Mouse (Mus musculus): ENCODE data around the gene Disc1. TPM values are rescaled to one million over a fixed set of nuclear protein-coding genes. Genes with fewer than 3 reads are reported as not detected.

Gene Disc1
- total and polyA plus RNA-seq, 3 experiments: 0.75 to 2.2 TPM; not detected in 1

- no peaks in the 10 kb centered on the region for H3K36me3 ChIP-seq (ENCODE audit: control insufficient read depth in 1 of 2, insufficient read depth in 2 of 2, low read length in 2 of 2)
- no peaks in the 10 kb centered on the region for H3K27me3 ChIP-seq (ENCODE audit: control insufficient read depth in 1 of 2, insufficient read depth in 2 of 2, low read length in 2 of 2)
- H3K9me3 ChIP-seq (replicated peaks; ENCODE audit: insufficient read depth, low read length): no peaks in the 10 kb centered on the region
- no peak overlapping the region for H3K27ac ChIP-seq (ENCODE audit: control insufficient read depth, low read depth, low read length)
- H3K4me3 ChIP-seq (ENCODE audit: control insufficient read depth in 1 of 2, insufficient read depth in 1 of 2, low read depth in 2 of 2, low read length in 2 of 2): no peak overlapping the region
- H3K9ac ChIP-seq (ENCODE audit: control insufficient read depth, low read depth, low read length, poor library complexity, severe bottlenecking): no peak overlapping the region
- no peak for DNase-seq (ENCODE audit: low read depth, low spot score)
- TF ChIP-seq NELFE (IDR thresholded peaks at IDR 0.05; ENCODE audit: low read depth, low read length): no peak
- TF ChIP-seq KAT2A (conservative IDR thresholded peaks at IDR 0.05; ENCODE audit: low read depth, low read length): no peak
- TF ChIP-seq RCOR1 (IDR thresholded peaks at IDR 0.05; ENCODE audit: low read depth, low read length): no peak
- TF ChIP-seq JUND (IDR thresholded peaks at IDR 0.05; ENCODE audit: low read depth, low read length): no peak
- H3K4me1 ChIP-seq (ENCODE audit: control insufficient read depth in 1 of 2, insufficient read depth in 2 of 2, low read length in 2 of 2): no peaks in the 10 kb centered on the region
- no peaks in the 10 kb centered on the region for H3K79me2 ChIP-seq (ENCODE audit: control insufficient read depth, insufficient read depth, low read length, poor library complexity)
These were observed 192.8 kb downstream of the Disc1 start for GRCm38 (mm10) chr8:125246737-125247292.

- Histone ChIP-seq H3K79me2 (ENCODE audit: control insufficient read depth, insufficient read depth, low read length, poor library complexity) (no peaks in the 10 kb centered on the region), H3K27me3 (ENCODE audit: control insufficient read depth in 1 of 2, insufficient read depth in 2 of 2, low read length in 2 of 2) (no peaks in the 10 kb centered on the region), H3K4me1 (ENCODE audit: control insufficient read depth in 1 of 2, insufficient read depth in 2 of 2, low read length in 2 of 2) (no peaks in the 10 kb centered on the region), H3K36me3 (ENCODE audit: control insufficient read depth in 1 of 2, insufficient read depth in 2 of 2, low read length in 2 of 2) (no peaks in the 10 kb centered on the region), H3K9ac (ENCODE audit: control insufficient read depth, low read depth, low read length, poor library complexity, severe bottlenecking) (no peak overlapping the region), H3K27ac (ENCODE audit: control insufficient read depth, low read depth, low read length) (no peak overlapping the region), H3K4me3 (ENCODE audit: control insufficient read depth in 1 of 2, insufficient read depth in 1 of 2, low read depth in 2 of 2, low read length in 2 of 2) (no peak overlapping the region), H3K9me3 (replicated peaks; ENCODE audit: insufficient read depth, low read length) (no peaks in the 10 kb centered on the region)
- TF ChIP-seq JUND (IDR thresholded peaks at IDR 0.05; ENCODE audit: low read depth, low read length): no peak
- TF ChIP-seq POLR2A (IDR thresholded peaks at IDR 0.05; ENCODE audit: control insufficient read depth in 1 of 2, insufficient read depth in 1 of 2, low read depth in 1 of 2, low read length in 2 of 2, poor library complexity in 1 of 2): no peak
- TF ChIP-seq ZKSCAN1 (IDR thresholded peaks at IDR 0.05; ENCODE audit: low read depth, low read length): no peak
- no peak for TF ChIP-seq HCFC1 (IDR thresholded peaks at IDR 0.05; ENCODE audit: low read depth, low read length)
- DNase-seq (ENCODE audit: low read depth, low spot score): no peak
These were observed 193.4 kb downstream of the Disc1 start for GRCm38 (mm10) chr8:125247349-125247748.

- Histone ChIP-seq H3K4me3 (ENCODE audit: control insufficient read depth in 1 of 2, insufficient read depth in 1 of 2, low read depth in 2 of 2, low read length in 2 of 2) (no peak overlapping the region), H3K9me3 (replicated peaks; ENCODE audit: insufficient read depth, low read length) (no peaks in the 10 kb centered on the region), H3K27me3 (ENCODE audit: control insufficient read depth in 1 of 2, insufficient read depth in 2 of 2, low read length in 2 of 2) (no peaks in the 10 kb centered on the region), H3K27ac (ENCODE audit: control insufficient read depth, low read depth, low read length) (no peak overlapping the region), H3K79me2 (ENCODE audit: control insufficient read depth, insufficient read depth, low read length, poor library complexity) (no peaks in the 10 kb centered on the region), H3K9ac (ENCODE audit: control insufficient read depth, low read depth, low read length, poor library complexity, severe bottlenecking) (no peak overlapping the region), H3K4me1 (ENCODE audit: control insufficient read depth in 1 of 2, insufficient read depth in 2 of 2, low read length in 2 of 2) (no peaks in the 10 kb centered on the region), H3K36me3 (ENCODE audit: control insufficient read depth in 1 of 2, insufficient read depth in 2 of 2, low read length in 2 of 2) (no peaks in the 10 kb centered on the region)
- TF ChIP-seq POLR2AphosphoS2 (IDR thresholded peaks at IDR 0.05; ENCODE audit: low read length): no peak
- TF ChIP-seq MAZ (IDR thresholded peaks at IDR 0.05; ENCODE audit: low read depth, low read length): no peak
- TF ChIP-seq GATA1 (IDR thresholded peaks at IDR 0.05; ENCODE audit: low read depth, low read length): no peak
- no peak for TF ChIP-seq ETS1 (IDR thresholded peaks at IDR 0.05; ENCODE audit: low read depth, low read length)
- no peak for TF ChIP-seq CTCF (IDR thresholded peaks at IDR 0.05 in 2 of 3, conservative IDR thresholded peaks at IDR 0.05 in 1 of 3; ENCODE audit: control insufficient read depth in 1 of 3, insufficient read depth in 1 of 3, low read depth in 2 of 3, low read length in 3 of 3, poor library complexity in 1 of 3, severe bottlenecking in 1 of 3)
- TF ChIP-seq MAFK (IDR thresholded peaks at IDR 0.05; ENCODE audit: borderline replicate concordance, low read depth, low read length): no peak
- TF ChIP-seq NRF1 (IDR thresholded peaks at IDR 0.05; ENCODE audit: insufficient read depth, low read depth, low read length, poor library complexity, severe bottlenecking): no peak
- DNase-seq (ENCODE audit: low read depth, low spot score): no peak
These were observed 199.0 kb downstream of the Disc1 start for GRCm38 (mm10) chr8:125252946-125253345.
